Mouse (Mus musculus) lung, embryonic 16.5 days (tissue): ENCODE measurements at regions not wholly inside any gene's neighbourhood (a gene's known extent, or its start where the extent isn't known, plus 50 kb on each side); places are given as distances from the start of the nearest gene placed in this dataset.

Source experiments
- ATAC-seq: fragments of 200-750 bp; cut with Nextera tagmentation; 2 replicates; pipeline ENCODE4 v1.8.0; 2017; ENCODE audit warnings: low read depth, mild to moderate bottlenecking, moderate library complexity
- H3K27ac ChIP-seq: fragments of 300-500 bp; sonication (generic); 2 replicates; pipeline ENCODE4 v1.5.1; 2014; ENCODE audit warnings: mild to moderate bottlenecking, control low read depth, low read length
- H3K27me3 ChIP-seq: fragments of 300-500 bp; sonication (generic); 2 replicates; pipeline ENCODE4 v1.6.1; 2014; ENCODE audit warnings: low read depth, low read length, mixed read lengths; ENCODE audit not compliant: control insufficient read depth, insufficient read depth
- H3K36me3 ChIP-seq: fragments of 300-500 bp; sonication (generic); 2 replicates; pipeline ENCODE4 v1.6.1; 2014; ENCODE audit warnings: low read length; ENCODE audit not compliant: control insufficient read depth, insufficient read depth
- H3K4me1 ChIP-seq: fragments of 300-500 bp; sonication (generic); replicated peaks from 2 replicates; pipeline ENCODE4 v1.6.1; 2014; ENCODE audit warnings: low read length, mixed read lengths; ENCODE audit not compliant: control insufficient read depth, insufficient read depth
- H3K4me2 ChIP-seq: fragments of 300-500 bp; sonication (generic); 2 replicates; pipeline ENCODE4 v1.6.1; 2014; ENCODE audit warnings: low read depth, low read length, control low read depth
- H3K4me3 ChIP-seq: fragments of 300-500 bp; sonication (generic); 2 replicates; pipeline ENCODE4 v1.5.1; 2014; ENCODE audit warnings: mild to moderate bottlenecking, low read length, control low read depth
- H3K9ac ChIP-seq: fragments of 300-500 bp; sonication (generic); 2 replicates; pipeline ENCODE4 v1.6.1; 2014; ENCODE audit warnings: low read length, control low read depth
- H3K9me3 ChIP-seq: fragments of 300-500 bp; sonication (generic); 2 replicates; pipeline ENCODE4 v1.6.1; 2016; ENCODE audit warnings: low read length; ENCODE audit not compliant: control insufficient read depth
- WGBS: fragments of 180-500 bp; shearing (Covaris S2); extraction: QIAGEN DNeasy Blood & Tissue Kit; methylation state at CpG from one replicate; pipeline ENCODE4 v1.1.7; 2014; 5-methylcytosine and 5-hydroxymethylcytosine counted together

- H3K36me3 ChIP-seq: no peaks in the 10 kb centered on the region
- 76% methylated on average over 5 of the region's 5 CpGs for WGBS
- no peak overlapping the region for H3K4me2 ChIP-seq
- ATAC-seq: no peak
- H3K9me3 ChIP-seq: no peaks in the 10 kb centered on the region
- H3K27me3 ChIP-seq: no peaks in the 10 kb centered on the region
- H3K4me1 ChIP-seq: no peaks in the 10 kb centered on the region; the same call in 1 of the 2 replicates
- H3K4me3 ChIP-seq: no peak overlapping the region
- H3K9ac ChIP-seq: no peak overlapping the region
- no peak overlapping the region for H3K27ac ChIP-seq
Measured at GRCm38 (mm10) chr1:157721946-157722345, 215.4 kb downstream of the Sec16b start.

- Histone ChIP-seq H3K27ac (no peak overlapping the region), H3K9ac (no peak overlapping the region), H3K4me1 (no peaks in the 10 kb centered on the region), H3K36me3 (no peaks in the 10 kb centered on the region), H3K9me3 (no peaks in the 10 kb centered on the region), H3K4me2 (no peak overlapping the region), H3K4me3 (no peak overlapping the region), H3K27me3 (no peaks in the 10 kb centered on the region)
- 91% methylated on average over 1 of the region's 1 CpGs for WGBS
- no peak for ATAC-seq
Measured at GRCm38 (mm10) chr1:157731124-157731523, 224.6 kb downstream of the Sec16b start.

- Histone ChIP-seq H3K4me2 (no peak overlapping the region), H3K36me3 (no peaks in the 10 kb centered on the region), H3K4me3 (no peak overlapping the region), H3K27ac (no peak overlapping the region), H3K27me3 (no peaks in the 10 kb centered on the region), H3K9ac (no peak overlapping the region), H3K4me1 (no peaks in the 10 kb centered on the region), H3K9me3 (no peaks in the 10 kb centered on the region)
- 47% methylated on average over 13 of the region's 13 CpGs for WGBS
- no peak for ATAC-seq
Measured at GRCm38 (mm10) chr1:157740725-157741665, 234.5 kb downstream of the Sec16b start.

GRCm38 (mm10) chr1:157745611-157746010, 239.1 kb downstream of the Sec16b start:
- Histone ChIP-seq H3K27ac (no peak overlapping the region), H3K4me2 (no peak overlapping the region), H3K4me3 (no peak overlapping the region), H3K27me3 (no peaks in the 10 kb centered on the region), H3K36me3 (no peaks in the 10 kb centered on the region), H3K9me3 (no peaks in the 10 kb centered on the region), H3K4me1 (no peaks in the 10 kb centered on the region), H3K9ac (no peak overlapping the region)
- ATAC-seq: no peak

GRCm38 (mm10) chr1:157755015-157755649, 248.6 kb downstream of the Sec16b start:
- Histone ChIP-seq H3K9ac (no peak overlapping the region), H3K27ac (no peak overlapping the region), H3K36me3 (no peaks in the 10 kb centered on the region), H3K9me3 (no peaks in the 10 kb centered on the region), H3K4me1 (no peaks in the 10 kb centered on the region), H3K4me3 (no peak overlapping the region), H3K4me2 (no peak overlapping the region), H3K27me3 (no peaks in the 10 kb centered on the region)
- no peak for ATAC-seq
- WGBS: 19% methylated on average over 10 of the region's 10 CpGs

GRCm38 (mm10) chr1:157756977-157757376, 250.4 kb downstream of the Sec16b start:
- Histone ChIP-seq H3K4me2 (no peak overlapping the region), H3K27me3 (no peaks in the 10 kb centered on the region), H3K4me3 (no peak overlapping the region), H3K4me1 (no peaks in the 10 kb centered on the region), H3K9me3 (no peaks in the 10 kb centered on the region), H3K27ac (no peak overlapping the region), H3K36me3 (no peaks in the 10 kb centered on the region), H3K9ac (no peak overlapping the region)
- ATAC-seq: no peak
- WGBS: 86% methylated on average over 3 of the region's 3 CpGs

- 88% methylated on average over 1 of the region's 1 CpGs for WGBS
- no peaks in the 10 kb centered on the region for H3K9me3 ChIP-seq
- H3K4me3 ChIP-seq: no peak overlapping the region
- H3K9ac ChIP-seq: no peak overlapping the region
- H3K27ac ChIP-seq: no peak overlapping the region
- H3K27me3 ChIP-seq: no peaks in the 10 kb centered on the region
- no peaks in the 10 kb centered on the region for H3K36me3 ChIP-seq
- ATAC-seq: no peak
- H3K4me1 ChIP-seq: no peaks in the 10 kb centered on the region
- H3K4me2 ChIP-seq: no peak overlapping the region
Measured at GRCm38 (mm10) chr1:157758337-157758736, 251.8 kb downstream of the Sec16b start.

- Histone ChIP-seq H3K9ac (no peak overlapping the region), H3K9me3 (no peaks in the 10 kb centered on the region), H3K27ac (no peak overlapping the region), H3K4me3 (no peak overlapping the region), H3K4me2 (no peak overlapping the region), H3K36me3 (no peaks in the 10 kb centered on the region), H3K27me3 (no peaks in the 10 kb centered on the region), H3K4me1 (no peaks in the 10 kb centered on the region)
- WGBS: 20% methylated on average over 6 of the region's 6 CpGs
- ATAC-seq: no peak
Measured at GRCm38 (mm10) chr1:157768201-157768600, 261.7 kb downstream of the Sec16b start.

- 84% methylated on average over 7 of the region's 7 CpGs for WGBS
- no peak overlapping the region for H3K4me3 ChIP-seq
Measured at GRCm38 (mm10) chr1:157797711-157798110, 291.2 kb downstream of the Sec16b start.

More at GRCm38 (mm10) chr1:157797711-157798110, 291.2 kb downstream of the Sec16b start:
- Histone ChIP-seq H3K36me3 (no peaks in the 10 kb centered on the region), H3K9me3 (no peaks in the 10 kb centered on the region), H3K27ac (no peak overlapping the region), H3K9ac (no peak overlapping the region), H3K27me3 (no peaks in the 10 kb centered on the region), H3K4me2 (no peak overlapping the region), H3K4me1 (no peaks in the 10 kb centered on the region)
- no peak for ATAC-seq
